Mouse (Mus musculus): ENCODE results near the gene Ctps. TPM values are rescaled to one million over a fixed set of nuclear protein-coding genes. Genes with fewer than 3 reads are reported as not detected.

Ctps gene
- 23.1 and 31.3 TPM in 2 replicates for polyA plus RNA-seq (2021; fragmentation: Nextera tagmentation)
- long read RNA-seq, experiment 1, transcript Ctps-201 (19 exons, 2,705 nt) = major isoform, 175 of 236 reads
- long read RNA-seq, experiment 1, partial matches to known transcripts = 20 of 236 reads
- long read RNA-seq, experiment 1, other reads (novel, unspliced or antisense) = 41 of 236 reads
- long read RNA-seq, experiment 2, transcript Ctps-201 (19 exons, 2,705 nt) = major isoform, 39 of 58 reads
- long read RNA-seq, experiment 2, partial matches to known transcripts = 14 of 58 reads
- long read RNA-seq, experiment 2, other reads (novel, unspliced or antisense) = 5 of 58 reads

GRCm38 (mm10) chr4:120569486-120570437 lies at the start of gene Ctps:
Gene Ctps (minus strand): TSS chr4:120570276.

GRCm38 (mm10) chr4:120588445-120588844 lies 18.4 kb upstream of the Ctps start, which contains the start of gene Gm8439:
Gene Gm8439 (plus strand): TSS chr4:120588745.

GRCm38 (mm10) chr4:120531986-120532385 lies 38.1 kb downstream of the Ctps start, which contains the start of gene Slfnl1:
Gene Slfnl1 (plus strand): TSS chr4:120532231.

Other genes with a start within 250 kb of the Ctps start
- 35.7 and 54.7 TPM in 2 replicates for gene Scmh1, start 165.0 kb downstream of the Ctps start, polyA plus RNA-seq (2021; fragmentation: Nextera tagmentation)
- gene Slfnl1, start 38.0 kb downstream of the Ctps start, polyA plus RNA-seq (2021; fragmentation: Nextera tagmentation) = not detected in 2 replicates
- not detected in 2 replicates for gene Gm8439, start 18.5 kb upstream of the Ctps start, polyA plus RNA-seq (2021; fragmentation: Nextera tagmentation)
- 17.5 and 31.8 TPM in 2 replicates for gene Cited4, start 96.3 kb upstream of the Ctps start, polyA plus RNA-seq (2021; fragmentation: Nextera tagmentation)
- gene Kcnq4, start 178.3 kb upstream of the Ctps start, polyA plus RNA-seq (2021; fragmentation: Nextera tagmentation) = 1.7 and 1.9 TPM in 2 replicates